11 mouse cellular contexts compared by ENCODE assay signal in the genomic region with DNA sequence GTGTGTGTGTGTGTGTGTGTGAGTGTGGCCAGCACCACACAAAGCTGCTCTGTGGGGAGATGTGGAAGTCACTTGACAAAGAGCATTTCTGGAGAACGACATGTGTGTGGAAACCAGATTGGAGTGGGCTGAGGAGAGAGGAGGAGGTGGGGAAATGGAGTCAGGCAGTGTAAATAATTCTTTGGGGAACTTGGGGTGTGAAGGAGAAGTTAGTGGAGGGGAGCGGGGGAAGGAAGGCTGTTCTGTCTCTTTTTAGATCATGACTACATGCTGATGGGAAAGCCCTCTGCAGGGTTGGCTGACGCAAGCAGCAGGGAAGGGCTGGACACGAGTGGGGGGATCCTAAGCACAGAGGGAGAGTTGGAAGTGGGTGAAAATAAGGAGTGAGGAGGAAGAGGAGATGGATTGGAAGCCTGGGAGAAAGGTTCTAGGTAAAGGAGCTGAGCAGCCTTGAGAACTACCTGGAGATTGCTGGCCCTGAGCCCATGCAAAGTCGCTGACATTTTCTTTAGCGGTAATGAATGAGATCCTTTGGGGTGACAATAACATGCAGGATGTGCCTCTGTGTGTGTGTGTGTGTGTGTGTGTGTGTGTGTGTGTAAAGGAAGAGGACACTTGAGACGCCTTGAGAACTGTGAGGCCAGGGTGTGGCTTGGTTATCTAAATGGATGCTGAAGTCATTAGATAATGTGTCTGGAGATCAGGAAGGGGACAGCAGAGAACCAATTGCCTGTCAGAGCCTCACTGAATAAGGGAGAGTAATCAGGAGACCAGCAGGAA. TPM values are rescaled to one million over a fixed set of nuclear protein-coding genes. Genes with fewer than 3 reads are reported as not detected.
DNase-seq lines count a peak whose midpoint lies in the region; ATAC-seq and TF ChIP-seq lines count a peak whose summit lies in the region.
"Had no signal": no experiment of that assay in that cellular context is flagged by ENCODE, and none has a peak within 500 bp of the region (broad histone marks: within the 10 kb centered on the region; RNA-seq: fewer than 3 reads in every experiment).

No protein-coding gene starts in this region.

- no peaks in the 10 kb centered on the region for H3K36me3 ChIP-seq in kidney, adult 2 months (ENCODE audit: control insufficient read depth, insufficient read depth, low read length)
- no peaks in the 10 kb centered on the region for H3K36me3 ChIP-seq in kidney, embryonic 14.5 days (ENCODE audit: control insufficient read depth, insufficient read depth, low read length)
- no peaks in the 10 kb centered on the region for H3K36me3 ChIP-seq in heart, embryonic 10.5 days
- H3K36me3 ChIP-seq in thymus, adult 2 months (ENCODE audit: control insufficient read depth, insufficient read depth, low read length), result no peaks in the 10 kb centered on the region
- H3K36me3 ChIP-seq: limb, embryonic 13.5 days had no signal

- no peak overlapping the region for H3K27ac ChIP-seq in kidney, adult 2 months (ENCODE audit: insufficient read depth, low read depth, low read length)
- H3K27ac ChIP-seq in kidney, embryonic 14.5 days (ENCODE audit: low read depth, low read length), result no peak overlapping the region
- 0 out of 2 replicates have a peak overlapping the region, but pooled peaks have one; percentile 31 for H3K27ac ChIP-seq in heart, embryonic 10.5 days
- H3K27ac ChIP-seq in olfactory bulb, adult 2 months (ENCODE audit: insufficient read depth, low read depth, low read length), result peak overlapping the region; percentile 72
- no peak overlapping the region for H3K27ac ChIP-seq in thymus, adult 2 months (ENCODE audit: control insufficient read depth, insufficient read depth, low read length)
- H3K27ac ChIP-seq: limb, embryonic 13.5 days had no signal

- TF ChIP-seq CTCF in kidney, adult 2 months (conservative IDR thresholded peaks at IDR 0.05; ENCODE audit: insufficient read depth, insufficient read length, low read depth, low read length), result no peak
- TF ChIP-seq CTCF in olfactory bulb, adult 2 months (IDR thresholded peaks at IDR 0.05; ENCODE audit: insufficient read depth, low read depth, low read length), result no peak
- no peak for TF ChIP-seq CTCF in thymus, adult 2 months (IDR thresholded peaks at IDR 0.05; ENCODE audit: borderline replicate concordance, control insufficient read depth, extremely low read depth, insufficient read depth, low read length, poor library complexity)

- no peaks in the 10 kb centered on the region for H3K4me1 ChIP-seq in kidney, adult 2 months (ENCODE audit: control insufficient read depth, insufficient read depth, low read length)
- 0 out of 2 replicates have a peak, but pooled peaks cover 6% of the 10 kb centered on the region for H3K4me1 ChIP-seq in kidney, embryonic 14.5 days (ENCODE audit: control insufficient read depth, insufficient read depth, low read length)
- H3K4me1 ChIP-seq in heart, embryonic 10.5 days, result peaks cover 21% of the 10 kb centered on the region
- peaks cover 12% of the 10 kb centered on the region; the same call in 1 of the 2 replicates for H3K4me1 ChIP-seq in olfactory bulb, adult 2 months (ENCODE audit: control insufficient read depth, insufficient read depth, low read length)
- no peaks in the 10 kb centered on the region; the same call in 1 of the 2 replicates for H3K4me1 ChIP-seq in thymus, adult 2 months (replicated peaks; ENCODE audit: control insufficient read depth, insufficient read depth, low read length)
- H3K4me1 ChIP-seq: limb, embryonic 13.5 days had no signal

- H3K4me2 ChIP-seq in kidney, embryonic 14.5 days (replicated peaks; ENCODE audit: low read depth, low read length), result no peak overlapping the region
- H3K4me2 ChIP-seq: limb, embryonic 13.5 days had no signal

- no peak for TF ChIP-seq POLR2A in kidney, adult 2 months (IDR thresholded peaks at IDR 0.05; ENCODE audit: low read depth, low read length)
- TF ChIP-seq POLR2A in olfactory bulb, adult 2 months (IDR thresholded peaks at IDR 0.05; ENCODE audit: insufficient read depth, low read depth, low read length), result no peak
- no peak for TF ChIP-seq POLR2A in thymus, adult 2 months (IDR thresholded peaks at IDR 0.05; ENCODE audit: control insufficient read depth, extremely low read depth, insufficient read depth, low read length, poor library complexity)

- peak; percentile 65 for DNase-seq in kidney, adult 2 months
- no peak for DNase-seq in heart, embryonic 10.5 days (ENCODE audit: low spot score)
- DNase-seq in layer of hippocampus, adult 9-11 months, result peak; percentile 88
- no peak for DNase-seq in thymus, adult 2 months
- no peak for DNase-seq in cerebellum, postnatal 4 days (ENCODE audit: low spot score in 2 of 2)
- no peak for DNase-seq in cerebellum, postnatal 25 days
- DNase-seq: gastrocnemius, postnatal 10 days had no signal

- no peak overlapping the region for H3K4me3 ChIP-seq in kidney, adult 2 months (ENCODE audit: insufficient read depth, low read depth, low read length)
- H3K4me3 ChIP-seq in kidney, embryonic 14.5 days (ENCODE audit: low read length), result no peak overlapping the region
- no peak overlapping the region for H3K4me3 ChIP-seq in heart, embryonic 10.5 days
- no peak overlapping the region for H3K4me3 ChIP-seq in olfactory bulb, adult 2 months (ENCODE audit: insufficient read depth, low read depth, low read length)
- no peak overlapping the region for H3K4me3 ChIP-seq in thymus, adult 2 months (ENCODE audit: control insufficient read depth, insufficient read depth, low read length)
- H3K4me3 ChIP-seq: limb, embryonic 13.5 days had no signal

- WGBS in kidney, adult 2 months, result 58% methylated on average over 7 of the region's 7 CpGs
- 66% methylated on average over 7 of the region's 7 CpGs for WGBS in kidney, embryonic 14.5 days
- WGBS in heart, embryonic 10.5 days, result 42% methylated on average over 7 of the region's 7 CpGs
- 38% methylated on average over 7 of the region's 7 CpGs for WGBS in olfactory bulb, adult 2 months
- 17% methylated on average over 7 of the region's 7 CpGs for WGBS in thymus, adult 2 months

- no peaks in the 10 kb centered on the region; the same call in 1 of the 2 replicates for H3K27me3 ChIP-seq in kidney, adult 2 months (replicated peaks; ENCODE audit: control insufficient read depth, insufficient read depth, low read length)
- H3K27me3 ChIP-seq in kidney, embryonic 14.5 days (ENCODE audit: control insufficient read depth, insufficient read depth, low read length), result no peaks in the 10 kb centered on the region
- 0 out of 2 replicates have a peak, but pooled peaks cover 4% of the 10 kb centered on the region for H3K27me3 ChIP-seq in heart, embryonic 10.5 days (ENCODE audit: insufficient read depth, poor library complexity, severe bottlenecking)
- no peaks in the 10 kb centered on the region; the same call in 1 of the 2 replicates for H3K27me3 ChIP-seq in thymus, adult 2 months (ENCODE audit: control insufficient read depth, insufficient read depth, low read length)
- H3K27me3 ChIP-seq: limb, embryonic 13.5 days had no signal

- no peaks in the 10 kb centered on the region for H3K9me3 ChIP-seq in kidney, embryonic 14.5 days (ENCODE audit: control insufficient read depth, low read length)
- no peaks in the 10 kb centered on the region for H3K9me3 ChIP-seq in heart, embryonic 10.5 days
- H3K9me3 ChIP-seq: limb, embryonic 13.5 days had no signal

- ATAC-seq in kidney, embryonic 14.5 days (ENCODE audit: low FRiP score, low TSS enrichment), result no peak

- no peak overlapping the region for H3K9ac ChIP-seq in kidney, embryonic 14.5 days (ENCODE audit: low read depth, low read length)
- H3K9ac ChIP-seq: limb, embryonic 13.5 days had no signal

RNA-seq across cellular contexts. Expression of a gene that starts 35.7 kb away (rescaled TPM):
- polyA plus RNA-seq in kidney, adult 2 months (2012; rRNA removed), result 1.5 and 1.8 TPM in 2 replicates
- not detected in 2 replicates for polyA plus RNA-seq in kidney, embryonic 14.5 days (2014; fragmentation: Nextera tagmentation; extraction: Ambion mirVana)
- polyA plus RNA-seq in heart, embryonic 10.5 days (2016; fragmentation: Nextera tagmentation; extraction: Ambion mirVana), result 0.23 and 0.40 TPM in 2 replicates
- not detected in 2 replicates for polyA plus RNA-seq in olfactory bulb, adult 2 months (2012; ENCODE audit: insufficient read depth, insufficient read length, low replicate concordance, missing spikeins)
- polyA plus RNA-seq in thymus, adult 2 months (2012; rRNA removed), result 0.07 TPM in 1 of 2 replicates, not detected in the other
- polyA plus RNA-seq: limb, embryonic 13.5 days; stomach, embryonic 16.5 days had no signal

Comparison
In these comparisons a context has a peak if more than half of its experiments do, and no peak if none do; other contexts are left out.
1. DNase-seq: peak in kidney, adult 2 months (single experiment) and layer of hippocampus, adult 9-11 months (single experiment); none in heart, embryonic 10.5 days (single experiment), thymus, adult 2 months (single experiment), cerebellum, postnatal 4 days (0 of 2) and cerebellum, postnatal 25 days (0 of 2).
2. H3K27ac ChIP-seq: peak in heart, embryonic 10.5 days (single experiment) and olfactory bulb, adult 2 months (single experiment); none in kidney, adult 2 months (single experiment), kidney, embryonic 14.5 days (single experiment) and thymus, adult 2 months (single experiment).